Mouse (Mus musculus) liver, postnatal 0 days (tissue): ENCODE data around the gene Memo1. TPM values are rescaled to one million over a fixed set of nuclear protein-coding genes. Genes with fewer than 3 reads are reported as not detected.
"Not testable (repeated sequence)": the region's sequence is repeated elsewhere in the genome, so short reads cannot be mapped to it uniquely, and the experiment has no call there.

Source experiments
- ATAC-seq: fragments of 200-750 bp; cut with Nextera tagmentation; 2 replicates; pipeline ENCODE4 v1.8.0; 2017; ENCODE audit warnings: mild to moderate bottlenecking, moderate library complexity
- DNase-seq: peaks from one replicate; pipeline ENCODE4 v3.0.0-alpha.2; 2016
- H3K27ac ChIP-seq: fragments of 300-500 bp; sonication (generic); 2 replicates; pipeline ENCODE4 v1.5.1; 2014; ENCODE audit warnings: antibody characterized with exemption, moderate library complexity, mild to moderate bottlenecking, low read depth
- H3K27me3 ChIP-seq: fragments of 300-500 bp; sonication (generic); 2 replicates; pipeline ENCODE4 v1.6.1; 2014; ENCODE audit warnings: low read length, control low read depth, mixed read lengths; ENCODE audit not compliant: insufficient read depth
- H3K36me3 ChIP-seq: fragments of 300-500 bp; sonication (generic); replicated peaks from 2 replicates; pipeline ENCODE4 v1.6.1; 2014; ENCODE audit warnings: mild to moderate bottlenecking, control low read depth, low read length, moderate library complexity, mixed read lengths; ENCODE audit not compliant: insufficient read depth
- H3K4me1 ChIP-seq: fragments of 300-500 bp; sonication (generic); 2 replicates; pipeline ENCODE4 v1.6.1; 2014; ENCODE audit warnings: antibody characterized with exemption, mild to moderate bottlenecking, control low read depth; ENCODE audit not compliant: insufficient read depth
- H3K4me2 ChIP-seq: fragments of 300-500 bp; sonication (generic); 2 replicates; pipeline ENCODE4 v1.6.1; 2014; ENCODE audit warnings: low read depth, mild to moderate bottlenecking, low read length, moderate library complexity, mixed read lengths
- H3K4me3 ChIP-seq: fragments of 300-500 bp; sonication (generic); 2 replicates; pipeline ENCODE4 v1.5.1; 2014; ENCODE audit warnings: low read depth, low read length
- H3K9ac ChIP-seq: fragments of 300-500 bp; sonication (generic); replicated peaks from 2 replicates; pipeline ENCODE4 v1.6.1; 2014; ENCODE audit warnings: mild to moderate bottlenecking, moderate library complexity
- H3K9me3 ChIP-seq: fragments of 300-500 bp; sonication (generic); 2 replicates; pipeline ENCODE4 v1.6.1; 2016; ENCODE audit warnings: mild to moderate bottlenecking, control low read depth, low read length, mixed read lengths
- CTCF ChIP-seq: sonication (generic); IDR thresholded peaks from 2 replicates; pipeline ENCODE4 v1.5.1; 2016; ENCODE audit warnings: antibody characterized with exemption, low read depth
- EP300 ChIP-seq: IDR thresholded peaks from 2 replicates; pipeline ENCODE4 v1.6.1; 2016; ENCODE audit warnings: antibody characterized with exemption, low read depth, mild to moderate bottlenecking
- whole genome bisulfite sequencing: fragments of 180-500 bp; shearing (Covaris S2); extraction: QIAGEN DNeasy Blood & Tissue Kit; methylation state at CpG from one replicate; pipeline ENCODE4 v1.1.7; 2014; ENCODE audit not compliant: insufficient replicate concordance; 5-methylcytosine and 5-hydroxymethylcytosine counted together
- polyA plus RNA-seq: library from polyadenylated mRNA; unstranded; fragments of >200 nt; fragmentation: Nextera tagmentation; extraction: Ambion mirVana; gene quantifications from 2 replicates; pipeline ENCODE4 v1.2.1, GENCODE M21; 2015

The Memo1 gene
- polyA plus RNA-seq, 1 experiment from 2014 or later, result 67.9 TPM

DNA sequence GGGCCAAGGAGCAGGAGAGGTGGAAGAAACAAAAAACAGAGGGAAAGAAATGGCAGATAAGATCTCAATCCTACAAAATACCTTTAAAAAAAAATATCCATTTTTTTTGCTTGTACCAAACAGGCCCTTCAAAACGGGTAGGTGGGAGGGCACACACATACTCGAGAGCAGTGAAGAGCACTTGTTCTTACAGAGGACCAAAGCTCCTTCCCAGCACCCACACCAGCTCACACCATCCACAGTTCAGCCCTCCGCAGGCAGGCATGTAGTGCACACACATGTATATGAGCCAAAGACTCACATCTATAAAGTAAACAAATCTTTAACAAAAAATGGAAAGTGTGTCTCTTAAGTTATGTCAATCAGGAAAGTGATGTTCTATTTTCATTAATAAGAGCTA is 52.5 kb downstream of the Memo1 start:
- TF ChIP-seq CTCF (no peak), EP300 (no peak)
- peaks cover 3% of the 10 kb centered on the region for H3K4me1 ChIP-seq
- WGBS, result 78% methylated on average over 3 of the region's 3 CpGs
- H3K9me3 ChIP-seq, result no peaks in the 10 kb centered on the region
- H3K27me3 ChIP-seq, result no peaks in the 10 kb centered on the region
- no peak overlapping the region for H3K4me2 ChIP-seq
- ATAC-seq, result no peak
- peaks cover 16% of the 10 kb centered on the region for H3K36me3 ChIP-seq
- no peak for DNase-seq
- H3K27ac ChIP-seq, result no peak overlapping the region
- H3K4me3 ChIP-seq, result no peak overlapping the region
- no peak overlapping the region for H3K9ac ChIP-seq

- no peak overlapping the region for H3K9ac ChIP-seq
- peaks cover 2% of the 10 kb centered on the region for H3K4me1 ChIP-seq
- 97% methylated on average over 1 of the region's 1 CpGs for WGBS
- DNase-seq (no peak), ATAC-seq (no peak)
- no peak overlapping the region for H3K4me2 ChIP-seq
- H3K4me3 ChIP-seq, result no peak overlapping the region
- no peaks in the 10 kb centered on the region for H3K27me3 ChIP-seq
- TF ChIP-seq EP300, result no peak
- no peak for TF ChIP-seq CTCF
- H3K36me3 ChIP-seq, result peaks cover 24% of the 10 kb centered on the region
- H3K27ac ChIP-seq, result no peak overlapping the region
- H3K9me3 ChIP-seq, result no peaks in the 10 kb centered on the region
These were observed 55.0 kb downstream of the Memo1 start for GRCm38 (mm10) chr17:74240322-74240721.

GRCm38 (mm10) chr17:74228131-74228759 is 67.1 kb downstream of the Memo1 start:
- WGBS, result 77% methylated on average over 3 of the region's 3 CpGs

GRCm38 (mm10) chr17:74217304-74217703 is 78.0 kb downstream of the Memo1 start:
- WGBS, result 78% methylated on average over 2 of the region's 2 CpGs
- DNase-seq, result no peak

More at GRCm38 (mm10) chr17:74228131-74228759, 67.1 kb downstream of the Memo1 start:
- H3K4me3 ChIP-seq, result no peak overlapping the region
- DNase-seq, result no peak
- no peak overlapping the region for H3K4me2 ChIP-seq
- H3K27me3 ChIP-seq, result no peaks in the 10 kb centered on the region
- H3K9me3 ChIP-seq, result no peaks in the 10 kb centered on the region
- H3K27ac ChIP-seq, result no peak overlapping the region
- no peak for ATAC-seq
- no peak overlapping the region for H3K9ac ChIP-seq
- peaks cover 10% of the 10 kb centered on the region; the same call in 1 of the 2 replicates for H3K36me3 ChIP-seq
- H3K4me1 ChIP-seq, result no peaks in the 10 kb centered on the region
- TF ChIP-seq CTCF (no peak), EP300 (no peak)

GRCm38 (mm10) chr17:74212831-74213524 is 82.3 kb downstream of the Memo1 start:
- H3K27me3 ChIP-seq, H3K4me1 ChIP-seq, H3K4me3 ChIP-seq, H3K36me3 ChIP-seq, H3K9me3 ChIP-seq, H3K9ac ChIP-seq, DNase-seq, H3K27ac ChIP-seq, ATAC-seq, H3K4me2 ChIP-seq: not testable (repeated sequence)
- WGBS, result 95% methylated on average over 16 of the region's 16 CpGs

More at GRCm38 (mm10) chr17:74217304-74217703, 78.0 kb downstream of the Memo1 start:
- TF ChIP-seq EP300 (no peak), CTCF (no peak)
- Histone ChIP-seq H3K9me3 (no peaks in the 10 kb centered on the region), H3K27me3 (no peaks in the 10 kb centered on the region), H3K36me3 (peaks cover 7% of the 10 kb centered on the region; the same call in 1 of the 2 replicates), H3K4me2 (no peak overlapping the region), H3K4me1 (no peaks in the 10 kb centered on the region), H3K9ac (no peak overlapping the region), H3K4me3 (no peak overlapping the region), H3K27ac (no peak overlapping the region)
- ATAC-seq, result no peak

DNA sequence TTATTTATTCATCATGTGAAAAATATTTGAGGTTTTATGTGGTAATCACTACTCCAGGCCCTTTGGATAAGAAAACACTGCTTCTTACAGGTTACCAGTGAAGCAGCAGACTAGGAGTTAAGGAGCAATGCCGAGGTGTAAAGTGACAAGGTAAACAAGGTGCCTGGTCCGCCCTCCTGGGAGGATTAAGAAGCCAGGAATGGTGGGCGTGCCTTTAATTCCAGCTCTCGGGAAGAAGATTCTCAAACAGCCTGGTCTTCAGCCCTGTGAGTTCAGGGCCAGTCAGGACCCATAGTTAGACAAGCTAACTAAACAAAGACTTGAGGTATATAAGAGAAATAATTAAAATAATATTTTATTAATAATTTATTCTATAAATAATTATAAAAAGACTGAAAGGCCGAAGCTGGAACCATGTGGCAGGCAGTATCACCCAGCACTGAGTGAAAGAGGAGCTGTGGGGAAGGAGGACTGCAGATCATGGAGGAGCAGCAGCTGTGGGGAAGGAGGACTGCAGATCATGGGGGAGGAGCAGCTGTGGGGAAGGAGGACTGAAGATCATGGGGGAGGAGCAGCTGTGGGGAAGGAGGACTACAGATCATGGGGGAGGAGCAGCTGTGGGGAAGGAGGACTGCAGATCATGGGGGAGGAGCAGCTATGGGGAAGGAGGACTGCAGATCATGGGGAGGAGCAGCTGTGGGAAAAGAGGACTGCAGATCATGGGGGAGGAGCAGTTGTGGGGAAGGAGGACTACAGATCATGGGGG is 86.0 kb downstream of the Memo1 start:
- TF ChIP-seq EP300 (no peak), CTCF (no peak)
- no peak for DNase-seq

More for the DNA sequence above, 86.0 kb downstream of the Memo1 start:
- Histone ChIP-seq H3K4me2 (no peak overlapping the region), H3K4me3 (no peak overlapping the region), H3K27ac (no peak overlapping the region), H3K9me3 (no peaks in the 10 kb centered on the region), H3K4me1 (no peaks in the 10 kb centered on the region), H3K27me3 (no peaks in the 10 kb centered on the region), H3K9ac (no peak overlapping the region), H3K36me3 (peaks cover 6% of the 10 kb centered on the region; the same call in 1 of the 2 replicates)
- 77% methylated on average over 5 of the region's 5 CpGs for WGBS
- no peak for ATAC-seq
